Mouse (Mus musculus) megakaryocyte, adult 5-6 weeks (primary cell): ENCODE measurements around the gene Zmiz1. TPM values are rescaled to one million over a fixed set of nuclear protein-coding genes. Genes with fewer than 3 reads are reported as not detected.

Experiments used
- ATAC-seq: 2 replicates; pipeline ENCODE4 v1.8.0; 2016; ENCODE audit warnings: mild to moderate bottlenecking, inconsistent platforms; ENCODE audit not compliant: poor library complexity, severe bottlenecking
- total RNA-seq, 2 experiments: library from RNA; stranded (forward) in 1 of 2; stranded (reverse) in 1 of 2; fragments of 153-499, 151-499 nt in 1 of 2; fragments of 221-1000, 200-1000 nt in 1 of 2; gene quantifications; 2 replicates each; pipeline versions ENCODE4 v1.2.3 to v1.2.4; 2015 to 2017

The Zmiz1 gene
- total RNA-seq, 2 experiments from 2014 or later = 11.4 to 88.9 TPM

GRCm38 (mm10) chr14:25511564-25511963, 52.6 kb downstream of the Zmiz1 start:
- no peak for ATAC-seq

- ATAC-seq = no peak
Measured at GRCm38 (mm10) chr14:25511967-25512366, 53.0 kb downstream of the Zmiz1 start.

GRCm38 (mm10) chr14:25512803-25513202, 53.8 kb downstream of the Zmiz1 start:
- ATAC-seq = no peak

- ATAC-seq = no peak
Measured at GRCm38 (mm10) chr14:25513496-25513895, 54.5 kb downstream of the Zmiz1 start.

GRCm38 (mm10) chr14:25514943-25515512, 56.0 kb downstream of the Zmiz1 start:
- no peak for ATAC-seq

- ATAC-seq = no peak
Measured at GRCm38 (mm10) chr14:25515924-25516323, 56.9 kb downstream of the Zmiz1 start.

- ATAC-seq = peak; percentile 82
Measured at GRCm38 (mm10) chr14:25516640-25517591, 57.9 kb downstream of the Zmiz1 start.

GRCm38 (mm10) chr14:25518645-25519044, 59.7 kb downstream of the Zmiz1 start:
- ATAC-seq = no peak

GRCm38 (mm10) chr14:25519656-25520055, 60.7 kb downstream of the Zmiz1 start:
- no peak for ATAC-seq

GRCm38 (mm10) chr14:25520589-25520988, 61.6 kb downstream of the Zmiz1 start:
- no peak for ATAC-seq

GRCm38 (mm10) chr14:25520991-25521390, 62.0 kb downstream of the Zmiz1 start:
- no peak for ATAC-seq

- no peak for ATAC-seq
Measured at GRCm38 (mm10) chr14:25521500-25521899, 62.5 kb downstream of the Zmiz1 start.

- peak; percentile 20; the same call in 1 of the 2 replicates for ATAC-seq
Measured at GRCm38 (mm10) chr14:25522415-25522814, 63.4 kb downstream of the Zmiz1 start.

- ATAC-seq = no peak
Measured at GRCm38 (mm10) chr14:25523230-25524110, 64.5 kb downstream of the Zmiz1 start.

- ATAC-seq = no peak
Measured at GRCm38 (mm10) chr14:25524111-25524495, 65.1 kb downstream of the Zmiz1 start.

- ATAC-seq = 0 out of 2 replicates have a peak, but pooled peaks have one; percentile 5
Measured at GRCm38 (mm10) chr14:25524884-25525283, 65.9 kb downstream of the Zmiz1 start.

GRCm38 (mm10) chr14:25525729-25526128, 66.7 kb downstream of the Zmiz1 start:
- ATAC-seq = no peak

- ATAC-seq = no peak
Measured at GRCm38 (mm10) chr14:25526872-25527271, 67.9 kb downstream of the Zmiz1 start.

GRCm38 (mm10) chr14:25527321-25527720, 68.3 kb downstream of the Zmiz1 start:
- peak; percentile 78 for ATAC-seq

GRCm38 (mm10) chr14:25530342-25530741, 71.4 kb downstream of the Zmiz1 start:
- peak; percentile 82 for ATAC-seq

- no peak for ATAC-seq
Measured at GRCm38 (mm10) chr14:25530815-25531214, 71.8 kb downstream of the Zmiz1 start.
